Mouse (Mus musculus) 3134 (cell line): ENCODE results near the gene S100a10.
A peak's percentile ranks its signal among the peaks of the same experiment; 100 is the strongest.
"Not testable (repeated sequence)": the region's sequence is repeated elsewhere in the genome, so short reads cannot be mapped to it uniquely, and the experiment has no call there.

Source experiments
- DNase-seq: peaks from one replicate; pipeline ENCODE4 v3.0.0-alpha.2; 2011; ENCODE audit warnings: low spot score; ENCODE audit not compliant: insufficient read length; ENCODE audit errors: extremely low read depth

Gene S100a10

GRCm38 (mm10) chr3:93554981-93555877, at the start of gene S100a10:
TSS of gene S100a10 (plus strand) at chr3:93555080.
- peak; percentile 93 for DNase-seq

GRCm38 (mm10) chr3:93505960-93506863, 48.7 kb upstream of the S100a10 start:
- DNase-seq: no peak

GRCm38 (mm10) chr3:93506881-93507325, 48.0 kb upstream of the S100a10 start:
- DNase-seq: no peak

- no peak for DNase-seq
These were observed 45.6 kb upstream of the S100a10 start for GRCm38 (mm10) chr3:93509301-93509700.

- no peak for DNase-seq
These were observed 43.8 kb upstream of the S100a10 start for GRCm38 (mm10) chr3:93511036-93511435.

GRCm38 (mm10) chr3:93511801-93512200, 43.1 kb upstream of the S100a10 start:
- no peak for DNase-seq

- no peak for DNase-seq
These were observed 42.3 kb upstream of the S100a10 start for GRCm38 (mm10) chr3:93512386-93513101.

- DNase-seq: no peak
These were observed 40.3 kb upstream of the S100a10 start for GRCm38 (mm10) chr3:93514628-93515027.

- DNase-seq: no peak
These were observed 37.5 kb upstream of the S100a10 start for GRCm38 (mm10) chr3:93517343-93517742.

GRCm38 (mm10) chr3:93519856-93520329, 35.0 kb upstream of the S100a10 start:
- DNase-seq: no peak

GRCm38 (mm10) chr3:93520330-93521193, 34.3 kb upstream of the S100a10 start, which contains the start of gene S100a11:
TSS of gene S100a11 (plus strand) at chr3:93520488.
- DNase-seq: peak; percentile 93

- DNase-seq: peak; percentile 49
These were observed 33.3 kb upstream of the S100a10 start for GRCm38 (mm10) chr3:93521462-93522057.

- peak; percentile 80 for DNase-seq
These were observed 32.3 kb upstream of the S100a10 start for GRCm38 (mm10) chr3:93522611-93523010.

- no peak for DNase-seq
These were observed 27.6 kb upstream of the S100a10 start for GRCm38 (mm10) chr3:93527300-93527699.

- no peak for DNase-seq
These were observed 26.1 kb upstream of the S100a10 start for GRCm38 (mm10) chr3:93528807-93529206.

GRCm38 (mm10) chr3:93537068-93537576, 17.8 kb upstream of the S100a10 start:
- peak; percentile 85 for DNase-seq

GRCm38 (mm10) chr3:93538486-93538885, 16.4 kb upstream of the S100a10 start:
- no peak for DNase-seq

GRCm38 (mm10) chr3:93541501-93541900, 13.4 kb upstream of the S100a10 start:
- no peak for DNase-seq

- DNase-seq: not testable (repeated sequence)
These were observed 10.7 kb upstream of the S100a10 start for GRCm38 (mm10) chr3:93544170-93544569.
